Mouse (Mus musculus) gastrocnemius, adult 18-20 months (tissue): ENCODE measurements around the gene Rassf2. TPM values are rescaled to one million over a fixed set of nuclear protein-coding genes. Genes with fewer than 3 reads are reported as not detected.

Experiments
- DNase-seq: peaks from one replicate; pipeline ENCODE4 v3.0.0; 2021; ENCODE audit warnings: low spot score
- total RNA-seq, 2 experiments: library from RNA; stranded (reverse); gene quantifications; 2 replicates each; pipeline ENCODE4 v1.2.3; 2021

The Rassf2 gene
- total RNA-seq, 2 experiments from 2014 or later = 4.3 to 5.1 TPM

GRCm38 (mm10) chr2:131956336-131957256, 73.5 kb downstream of the Rassf2 start:
- no peak for DNase-seq

- no peak for DNase-seq
These were observed 74.8 kb downstream of the Rassf2 start for GRCm38 (mm10) chr2:131955264-131955663.

GRCm38 (mm10) chr2:131954835-131955234, 75.2 kb downstream of the Rassf2 start:
- DNase-seq = no peak

GRCm38 (mm10) chr2:131953711-131954110, 76.3 kb downstream of the Rassf2 start:
- no peak for DNase-seq

- DNase-seq = no peak
These were observed 77.0 kb downstream of the Rassf2 start for GRCm38 (mm10) chr2:131952961-131953538.

GRCm38 (mm10) chr2:131952456-131952855, 77.6 kb downstream of the Rassf2 start:
- DNase-seq = no peak

- no peak for DNase-seq
These were observed 79.4 kb downstream of the Rassf2 start, which contains the start of gene Prnd for GRCm38 (mm10) chr2:131950598-131951095. Gene Prnd (plus strand): TSS chr2:131950861.

GRCm38 (mm10) chr2:131949767-131950597, 80.1 kb downstream of the Rassf2 start:
- peak; percentile 55 for DNase-seq

GRCm38 (mm10) chr2:131948916-131949639, 81.0 kb downstream of the Rassf2 start:
- no peak for DNase-seq

GRCm38 (mm10) chr2:131948156-131948555, 81.9 kb downstream of the Rassf2 start:
- DNase-seq = no peak

- no peak for DNase-seq
These were observed 83.7 kb downstream of the Rassf2 start for GRCm38 (mm10) chr2:131946351-131946750.

GRCm38 (mm10) chr2:131945765-131946164, 84.3 kb downstream of the Rassf2 start:
- DNase-seq = no peak

GRCm38 (mm10) chr2:131945225-131945624, 84.8 kb downstream of the Rassf2 start:
- DNase-seq = no peak

- no peak for DNase-seq
These were observed 85.7 kb downstream of the Rassf2 start for GRCm38 (mm10) chr2:131944370-131944769.

GRCm38 (mm10) chr2:131941501-131941900, 88.6 kb downstream of the Rassf2 start:
- no peak for DNase-seq

GRCm38 (mm10) chr2:131940506-131940905, 89.6 kb downstream of the Rassf2 start:
- no peak for DNase-seq

Other genes starting within 250 kb of the Rassf2 start
- gene Erv3, start 170.5 kb downstream of the Rassf2 start, total RNA-seq = not detected
- 100 to 1,000 TPM; 104 to 114 TPM for gene Prnp, start 120.3 kb downstream of the Rassf2 start, total RNA-seq
- not detected for gene Prn, start 120.3 kb downstream of the Rassf2 start, total RNA-seq
- under 1 TPM; 0.16 to 0.36 TPM for gene Prnd, start 79.4 kb downstream of the Rassf2 start, total RNA-seq
- 10 to 100 TPM in 1 of 2 experiments, 1 to 10 TPM in 1; 9.4 to 12.9 TPM for gene Slc23a2, start 114.8 kb upstream of the Rassf2 start, total RNA-seq
- 10 to 100 TPM; 27.2 to 28.8 TPM for gene Tmem230, start 217.5 kb upstream of the Rassf2 start, total RNA-seq
- 10 to 100 TPM; 18.1 to 19.8 TPM for gene Pcna, start 223.1 kb upstream of the Rassf2 start, total RNA-seq
- gene Cds2, start 232.9 kb upstream of the Rassf2 start, total RNA-seq = 10 to 100 TPM; 14.6 to 20.6 TPM